Mouse (Mus musculus) skeletal muscle tissue, adult 2 months (tissue): ENCODE measurements at regions not wholly inside any gene's neighbourhood (a gene's known extent, or its start where the extent isn't known, plus 50 kb on each side); places are given as distances from the start of the nearest gene placed in this dataset.

Source experiments
- DNase-seq: peaks from one replicate; pipeline ENCODE4 v3.0.0-alpha.2; 2012; ENCODE audit warnings: low read depth, low spot score

- DNase-seq, result no peak
Observed at GRCm38 (mm10) chr8:116379851-116380250, 124.9 kb upstream of the Dynlrb2 start.

DNA sequence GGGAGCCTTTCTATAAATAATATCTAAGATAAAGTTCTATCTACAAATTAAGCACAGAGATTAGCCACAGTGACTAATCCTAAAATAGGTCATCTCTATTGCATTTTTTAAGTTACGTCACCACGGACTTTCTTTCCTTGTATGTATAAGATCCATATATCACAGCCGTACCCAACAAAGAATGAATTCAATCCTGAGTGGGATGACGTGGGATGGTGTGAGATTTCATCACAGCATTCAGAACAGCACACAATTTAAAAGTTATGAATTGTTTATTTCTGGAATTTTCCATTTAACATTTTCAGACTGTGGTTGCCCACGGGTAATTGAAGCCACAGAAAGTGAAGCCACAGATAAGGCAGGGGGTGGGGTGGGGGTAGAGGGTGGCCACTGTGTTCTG lies 129.0 kb upstream of the Dynlrb2 start:
- no peak for DNase-seq

DNA sequence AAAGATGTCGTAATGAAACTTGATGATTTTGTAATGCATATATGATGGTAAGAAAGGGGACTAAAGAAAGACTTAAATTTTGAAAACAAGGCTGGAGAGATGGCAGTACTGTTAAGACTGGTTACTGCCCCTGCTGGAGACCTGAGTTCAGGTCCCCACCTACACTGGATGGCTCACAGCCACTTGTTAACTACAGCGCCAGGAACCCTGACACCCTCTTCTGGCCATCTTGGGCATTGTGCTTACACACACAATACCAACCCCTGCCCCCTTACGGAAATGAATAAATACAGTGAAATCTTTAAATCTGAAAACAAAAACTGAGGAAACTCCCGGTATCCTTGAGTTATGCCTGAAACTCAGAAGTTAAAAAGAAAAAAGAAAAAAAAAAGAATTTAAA lies 131.7 kb upstream of the Dynlrb2 start:
- DNase-seq, result no peak

GRCm38 (mm10) chr8:116372574-116372973 lies 132.2 kb upstream of the Dynlrb2 start:
- peak; percentile 75 for DNase-seq

DNA sequence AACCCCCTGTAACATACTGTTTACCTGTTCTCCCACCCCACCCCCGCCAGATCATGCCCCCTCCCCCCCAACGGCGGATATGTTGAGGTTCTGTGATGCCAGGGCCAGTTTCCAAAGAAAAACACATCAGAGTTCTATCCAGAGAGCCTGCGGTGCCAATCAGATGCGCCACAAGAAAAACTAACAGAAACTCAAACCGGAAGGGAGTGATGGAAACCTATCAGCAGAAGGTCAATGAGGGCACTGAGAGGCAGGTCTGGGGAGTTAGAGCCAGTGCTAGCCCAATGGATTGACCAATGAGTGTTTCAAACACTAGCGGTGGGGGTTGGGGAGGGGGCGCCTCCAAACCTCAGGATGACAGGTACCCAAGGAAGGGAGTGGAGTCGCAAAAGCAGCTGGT lies 132.7 kb upstream of the Dynlrb2 start:
- no peak for DNase-seq

DNA sequence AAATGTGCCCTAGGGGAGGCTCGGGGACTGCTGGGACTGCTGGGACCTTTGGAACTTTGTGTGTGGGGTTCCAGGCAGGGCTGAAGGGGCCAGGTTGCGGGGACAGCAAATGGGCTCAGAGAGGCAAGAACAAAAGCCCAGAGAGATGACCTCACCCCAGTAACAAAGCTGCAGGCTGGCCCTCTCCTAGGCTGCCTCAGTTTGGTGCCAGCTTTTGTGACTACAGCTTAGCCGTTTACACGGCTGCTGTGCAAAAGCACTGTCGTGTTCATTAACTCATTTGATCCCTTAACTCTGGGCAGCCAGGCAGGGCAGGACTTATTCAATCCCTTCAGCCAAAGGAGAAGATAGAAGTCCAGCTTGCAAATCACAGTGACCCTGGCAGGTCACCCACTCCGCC lies 137.3 kb upstream of the Dynlrb2 start:
- no peak for DNase-seq

DNA sequence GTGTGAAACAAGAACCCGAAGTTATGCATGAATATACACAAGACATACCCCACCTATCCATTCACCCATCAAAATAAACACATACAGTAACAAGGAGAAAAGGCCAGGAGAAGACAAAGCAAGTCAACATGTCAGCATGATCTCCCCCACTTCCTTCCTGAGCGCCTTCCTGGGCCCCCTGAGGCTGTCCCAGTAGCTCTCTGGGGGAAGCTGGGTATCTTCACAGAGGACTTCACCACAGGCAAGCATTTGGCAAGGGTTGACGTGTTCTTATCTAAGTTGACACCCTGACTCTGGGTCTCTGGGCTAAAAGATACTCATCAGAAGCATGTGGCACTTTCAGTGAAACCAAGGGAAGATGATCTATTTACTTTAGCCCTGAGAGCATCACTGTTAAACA lies 138.1 kb upstream of the Dynlrb2 start:
- DNase-seq, result no peak

GRCm38 (mm10) chr8:116364751-116365150 lies 140.0 kb upstream of the Dynlrb2 start:
- no peak for DNase-seq

DNA sequence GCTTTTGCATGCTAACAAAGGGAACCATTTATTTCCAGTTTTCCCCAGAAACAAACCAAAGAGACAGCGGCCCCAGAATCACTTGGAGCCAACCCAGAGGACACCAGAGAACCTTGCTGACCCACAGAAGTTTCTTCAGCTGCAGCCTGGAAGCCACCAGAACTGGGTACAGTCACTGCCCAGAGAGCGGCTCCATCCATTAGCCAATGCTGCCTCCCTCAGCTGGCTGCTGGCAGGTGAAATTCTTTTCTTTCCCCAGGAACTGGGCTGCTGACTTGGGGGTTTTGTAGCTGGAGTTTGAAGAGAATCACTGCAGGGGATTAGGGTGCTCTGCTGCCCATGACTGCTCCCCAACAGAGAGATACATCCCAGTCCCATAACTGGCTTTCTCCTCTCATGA lies 140.6 kb upstream of the Dynlrb2 start:
- DNase-seq, result no peak

DNA sequence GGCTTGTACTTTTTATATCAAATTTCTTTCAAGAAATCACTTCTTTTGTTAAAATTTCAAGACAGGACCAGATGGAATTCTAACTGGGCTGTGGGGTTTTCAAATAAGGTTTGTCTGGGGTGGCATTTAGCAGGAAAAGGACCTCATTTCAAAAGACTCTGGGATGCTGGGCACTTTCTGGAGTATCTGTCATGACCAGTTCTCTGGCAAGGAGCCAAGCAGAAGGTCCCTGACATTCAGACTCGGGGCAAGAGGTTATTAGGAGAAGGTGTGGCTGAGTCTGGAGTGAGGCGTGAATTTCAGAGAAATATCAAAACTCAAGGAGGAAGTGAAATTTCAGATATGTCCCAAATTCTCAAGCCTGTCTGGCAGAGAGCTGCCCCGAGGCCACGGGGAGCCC lies 142.4 kb upstream of the Dynlrb2 start:
- DNase-seq, result no peak

- no peak for DNase-seq
Observed at GRCm38 (mm10) chr8:116359761-116360160, 145.0 kb upstream of the Dynlrb2 start.

- no peak for DNase-seq
Observed at GRCm38 (mm10) chr8:116354756-116355155, 150.0 kb upstream of the Dynlrb2 start.

DNA sequence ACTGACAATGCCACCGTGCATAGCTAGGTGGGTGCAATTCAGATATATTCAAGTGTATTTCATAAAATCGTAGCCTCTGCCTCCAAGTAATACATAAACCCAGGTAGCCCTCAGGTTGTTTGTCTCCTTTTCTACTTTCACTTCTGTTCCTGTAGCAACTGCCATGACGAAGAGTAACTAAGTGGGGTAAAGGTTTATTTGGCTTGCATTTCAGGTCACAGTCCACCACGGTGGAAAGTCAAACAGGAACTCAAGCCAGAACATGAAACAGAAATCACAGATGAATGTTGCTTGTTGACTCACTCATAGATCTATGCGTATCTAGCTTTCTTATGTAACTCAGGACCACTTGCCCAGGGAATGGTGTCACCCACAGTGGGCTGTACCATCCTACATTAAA lies 150.9 kb upstream of the Dynlrb2 start:
- no peak for DNase-seq

GRCm38 (mm10) chr8:116352635-116353034 lies 152.1 kb upstream of the Dynlrb2 start:
- no peak for DNase-seq

DNA sequence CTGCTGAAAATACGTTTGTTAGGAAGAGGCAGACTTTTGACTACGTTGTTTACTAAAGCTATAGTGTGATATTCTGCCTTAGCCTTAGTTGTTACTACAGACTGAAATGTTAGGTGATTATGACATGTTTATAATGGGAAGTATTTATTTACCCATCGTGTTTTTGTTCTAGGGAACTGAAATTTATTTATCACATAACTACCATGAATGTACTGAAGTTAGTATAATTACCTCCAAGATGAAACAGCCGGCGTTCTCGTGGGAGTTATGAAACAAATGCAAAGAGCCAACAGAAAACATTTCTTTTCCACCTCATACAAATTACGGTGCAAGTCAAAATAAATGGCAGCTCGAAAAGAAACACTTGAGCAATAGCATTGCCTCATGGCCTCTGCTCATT lies 155.8 kb upstream of the Dynlrb2 start:
- no peak for DNase-seq

DNA sequence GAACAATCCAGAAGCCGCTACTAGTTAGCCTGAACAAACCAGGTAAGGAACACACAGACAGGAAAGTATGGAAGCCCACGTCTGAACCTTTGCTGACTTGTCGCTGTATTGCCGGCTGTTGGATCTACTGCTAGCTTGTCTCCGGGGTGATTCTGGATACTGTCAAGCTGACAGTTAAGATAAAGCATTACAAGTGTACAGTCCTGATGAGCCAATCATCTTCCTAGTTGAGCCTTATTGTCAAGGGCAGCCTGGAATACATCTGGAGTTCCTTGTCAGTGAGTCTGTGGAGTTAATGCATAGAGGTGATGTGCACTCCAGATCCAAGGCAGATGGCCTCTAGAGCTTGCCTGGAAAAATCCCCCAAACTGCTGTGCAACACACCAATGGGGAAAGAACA lies 157.8 kb upstream of the Dynlrb2 start:
- no peak for DNase-seq

GRCm38 (mm10) chr8:116344590-116345222 lies 160.1 kb upstream of the Dynlrb2 start:
- DNase-seq, result no peak

- DNase-seq, result no peak
Observed at GRCm38 (mm10) chr8:116343534-116343933, 161.2 kb upstream of the Dynlrb2 start.

- DNase-seq, result no peak
Observed at GRCm38 (mm10) chr8:116334772-116335171, 170.0 kb upstream of the Dynlrb2 start.

- DNase-seq, result no peak
Observed at GRCm38 (mm10) chr8:116334101-116334500, 170.7 kb upstream of the Dynlrb2 start.

DNA sequence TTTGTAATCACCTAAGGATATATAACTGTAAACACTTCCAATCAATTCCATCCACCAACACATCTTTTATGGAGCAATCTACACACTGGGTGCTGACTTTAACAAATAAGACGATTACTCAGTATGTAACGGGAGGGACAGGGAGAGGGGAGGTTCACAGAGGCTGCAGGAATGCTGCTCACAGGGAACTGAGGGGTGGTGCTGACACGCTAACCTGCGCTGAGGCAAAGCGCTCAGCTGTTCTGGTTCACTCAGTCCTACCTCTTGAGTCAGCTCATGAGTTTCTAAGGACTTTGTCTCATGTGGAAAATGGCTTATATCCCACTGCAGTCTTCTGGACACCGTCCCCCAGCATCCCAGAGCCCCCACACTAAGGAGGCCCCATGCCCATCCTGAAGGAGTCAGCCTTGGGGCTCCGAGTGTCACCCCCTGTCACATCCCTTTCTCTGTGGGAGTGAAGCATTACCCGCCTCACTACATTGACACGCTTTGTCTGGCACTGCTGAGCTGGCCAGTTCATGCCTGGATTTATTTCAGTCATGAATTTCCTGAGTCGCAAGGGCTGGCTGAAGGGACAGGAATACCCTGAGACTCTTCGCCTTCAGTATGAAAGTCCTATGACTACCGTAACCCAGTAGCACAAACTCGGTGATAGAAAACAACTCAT lies 184.6 kb upstream of the Dynlrb2 start:
- no peak for DNase-seq

GRCm38 (mm10) chr8:116315410-116315809 lies 189.4 kb upstream of the Dynlrb2 start:
- no peak for DNase-seq

GRCm38 (mm10) chr8:116314429-116315092 lies 190.2 kb upstream of the Dynlrb2 start:
- no peak for DNase-seq
